Mouse (Mus musculus): ENCODE results near the gene Cnbd2. TPM values are rescaled to one million over a fixed set of nuclear protein-coding genes. Genes with fewer than 3 reads are reported as not detected.

The Cnbd2 gene
- polyA plus RNA-seq, 1 experiment from 2014 or later, result 3.8 TPM

GRCm38 (mm10) chr2:156422631-156423030 lies 110.5 kb downstream of the Cnbd2 start:
- no peaks in the 10 kb centered on the region for H3K36me3 ChIP-seq (ENCODE audit: control insufficient read depth, insufficient read depth, low read length)
- peak overlapping the region; percentile 53 for H3K27ac ChIP-seq (ENCODE audit: low read length)
- H3K27me3 ChIP-seq (ENCODE audit: control insufficient read depth, insufficient read depth, low read depth, low read length), result peaks cover 26% of the 10 kb centered on the region
- peaks cover 18% of the 10 kb centered on the region; the same call in 1 of the 2 replicates for H3K4me1 ChIP-seq (replicated peaks; ENCODE audit: control insufficient read depth, insufficient read depth, low read length)
- H3K9ac ChIP-seq (ENCODE audit: low read length), result 0 out of 2 replicates have a peak overlapping the region, but pooled peaks have one; percentile 19
- peak overlapping the region; percentile 32 for H3K4me2 ChIP-seq (ENCODE audit: low read depth, low read length)
- 0% methylated on average over 8 of the region's 8 CpGs for WGBS
- ATAC-seq (ENCODE audit: low read depth), result peak; percentile 16; the same call in 1 of the 2 replicates
- no peaks in the 10 kb centered on the region for H3K9me3 ChIP-seq (ENCODE audit: control insufficient read depth, low read length)
- H3K4me3 ChIP-seq (ENCODE audit: low read length), result no peak overlapping the region; the same call in 1 of the 2 replicates

DNA sequence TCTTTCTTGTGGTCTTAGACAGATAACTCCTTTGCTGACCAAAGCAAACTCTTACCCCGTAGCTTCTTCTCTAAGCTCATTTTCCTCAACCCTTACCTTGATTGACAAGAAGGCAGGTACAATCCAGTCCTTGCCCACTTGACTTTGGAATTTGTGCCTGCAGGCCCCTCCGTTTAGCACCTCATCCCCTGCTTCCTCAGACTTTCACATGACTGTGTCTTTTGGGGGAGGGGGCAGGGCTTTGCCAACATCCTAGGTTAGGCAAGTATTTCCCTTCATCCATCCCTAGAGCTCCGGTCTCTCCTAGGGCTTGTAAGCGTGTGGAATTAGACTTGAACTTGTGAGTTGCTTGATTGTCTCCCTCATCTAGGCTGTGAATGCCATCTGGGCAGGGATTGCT lies 111.6 kb downstream of the Cnbd2 start:
- peaks cover 26% of the 10 kb centered on the region for H3K27me3 ChIP-seq (ENCODE audit: control insufficient read depth, insufficient read depth, low read depth, low read length)

More for the DNA sequence above, 111.6 kb downstream of the Cnbd2 start:
- ATAC-seq (ENCODE audit: low read depth), result no peak
- H3K9ac ChIP-seq (ENCODE audit: low read length), result no peak overlapping the region
- H3K9me3 ChIP-seq (ENCODE audit: control insufficient read depth, low read length), result no peaks in the 10 kb centered on the region
- H3K36me3 ChIP-seq (ENCODE audit: control insufficient read depth, insufficient read depth, low read length), result no peaks in the 10 kb centered on the region
- H3K4me1 ChIP-seq (replicated peaks; ENCODE audit: control insufficient read depth, insufficient read depth, low read length), result peaks cover 18% of the 10 kb centered on the region; the same call in 1 of the 2 replicates
- 68% methylated on average over 4 of the region's 4 CpGs for WGBS
- H3K4me2 ChIP-seq (ENCODE audit: low read depth, low read length), result no peak overlapping the region
- H3K27ac ChIP-seq (ENCODE audit: low read length), result no peak overlapping the region
- no peak overlapping the region for H3K4me3 ChIP-seq (ENCODE audit: low read length)

Small RNA genes within 50 kb of the gene (microRNA-seq; reads per million reads assigned to microRNA genes)
- gene Gm22758 (not detected), gene Gm22759 (not detected)

Other genes starting within 250 kb of the Cnbd2 start
- 1.9 and 2.5 TPM in 2 replicates for gene Spag4, start 247.1 kb upstream of the Cnbd2 start, polyA plus RNA-seq (2015; fragmentation: Nextera tagmentation; extraction: Ambion mirVana)
- 71.0 and 75.1 TPM in 2 replicates for gene Cpne1, start 200.3 kb upstream of the Cnbd2 start, polyA plus RNA-seq (2015; fragmentation: Nextera tagmentation; extraction: Ambion mirVana)
- 24.6 and 31.3 TPM in 2 replicates for gene Rbm12, start 200.3 kb upstream of the Cnbd2 start, polyA plus RNA-seq (2015; fragmentation: Nextera tagmentation; extraction: Ambion mirVana)
- 20.7 and 21.4 TPM in 2 replicates for gene Gm28036, start 185.2 kb upstream of the Cnbd2 start, polyA plus RNA-seq (2015; fragmentation: Nextera tagmentation; extraction: Ambion mirVana)
- gene Romo1, start 168.3 kb upstream of the Cnbd2 start, polyA plus RNA-seq (2015; fragmentation: Nextera tagmentation; extraction: Ambion mirVana), result 338 and 368 TPM in 2 replicates
- gene Nfs1, start 168.1 kb upstream of the Cnbd2 start, polyA plus RNA-seq (2015; fragmentation: Nextera tagmentation; extraction: Ambion mirVana), result 41.0 and 43.6 TPM in 2 replicates
- 628 and 645 TPM in 2 replicates for gene Rbm39, start 132.1 kb upstream of the Cnbd2 start, polyA plus RNA-seq (2015; fragmentation: Nextera tagmentation; extraction: Ambion mirVana)
- gene Phf20, start 115.8 kb upstream of the Cnbd2 start, polyA plus RNA-seq (2015; fragmentation: Nextera tagmentation; extraction: Ambion mirVana), result 62.8 and 70.6 TPM in 2 replicates
- gene Scand1, start 405 bp downstream of the Cnbd2 start, polyA plus RNA-seq (2015; fragmentation: Nextera tagmentation; extraction: Ambion mirVana), result 39.1 and 53.6 TPM in 2 replicates
- gene Epb41l1, start 108.6 kb downstream of the Cnbd2 start, polyA plus RNA-seq (2015; fragmentation: Nextera tagmentation; extraction: Ambion mirVana), result 2.1 and 2.2 TPM in 2 replicates
- gene Aar2, start 235.3 kb downstream of the Cnbd2 start, polyA plus RNA-seq (2015; fragmentation: Nextera tagmentation; extraction: Ambion mirVana), result 31.0 and 32.1 TPM in 2 replicates

Measured in lung, embryonic 16.5 days (tissue).